Mouse (Mus musculus): ENCODE measurements around the gene Dnmbp. TPM values are rescaled to one million over a fixed set of nuclear protein-coding genes. Genes with fewer than 3 reads are reported as not detected.

Dnmbp gene
- 19.2 and 20.7 TPM in 2 replicates for polyA plus RNA-seq (2015; fragmentation: Nextera tagmentation; extraction: Ambion mirVana)

DNA sequence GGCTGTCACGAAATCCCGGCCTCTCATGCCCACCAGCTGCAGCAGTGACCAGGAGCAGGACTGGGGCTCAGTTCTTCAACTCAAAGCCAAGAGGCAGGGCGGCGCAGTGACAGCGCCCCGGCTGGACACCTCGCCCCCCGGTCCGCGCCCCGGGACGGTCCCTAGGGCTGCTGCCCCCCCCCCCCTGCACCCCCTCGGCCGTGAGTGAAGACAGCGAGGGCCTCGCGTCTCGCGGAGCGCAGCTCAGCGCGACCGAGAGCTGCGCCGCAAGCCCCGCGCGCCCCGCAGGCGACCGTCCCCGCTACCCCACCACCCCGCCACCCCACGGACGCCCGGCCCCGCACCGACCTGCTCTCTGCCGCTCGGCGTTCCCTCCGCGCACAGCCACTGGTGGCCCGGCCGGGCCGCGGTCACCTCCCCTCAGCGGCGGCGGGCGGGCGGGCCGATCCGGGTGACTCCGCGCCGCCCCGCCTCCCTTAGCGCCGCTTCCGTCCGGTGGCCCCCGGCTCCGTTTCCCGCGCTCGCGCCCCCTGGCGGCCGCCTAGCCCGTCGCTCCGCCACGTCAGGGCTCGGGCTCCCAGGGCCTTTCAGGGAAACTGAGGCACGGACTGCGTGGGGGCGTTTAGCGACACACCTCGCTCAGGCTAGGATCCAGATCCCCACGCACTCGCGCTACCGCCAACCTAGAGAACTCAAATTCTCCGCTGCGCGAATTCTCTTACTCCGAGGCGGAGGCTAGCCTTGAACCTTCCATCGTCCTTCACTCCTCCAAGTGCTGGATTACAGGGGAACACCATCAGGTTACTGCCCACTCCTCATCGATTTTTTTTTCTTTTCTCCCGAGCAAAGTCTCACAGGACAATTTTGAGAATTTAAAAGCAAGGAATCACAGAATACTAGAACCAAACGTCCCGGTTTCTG, at the start of gene Dnmbp:
Gene Dnmbp, minus strand, starts transcription at position 423 of the 921 bp plus-strand sequence.
- H3K27ac ChIP-seq, result peak within 1 kb of the TSS; percentile 68
- no peaks in the 10 kb centered on the region for H3K9me3 ChIP-seq (replicated peaks; ENCODE audit: low read length)
- TF ChIP-seq CTCF (IDR thresholded peaks at IDR 0.05; ENCODE audit: low read depth), result peak; percentile 80
- DNase-seq (ENCODE audit: low spot score), result peak; percentile 89
- 4% methylated on average over 67 of the region's 94 CpGs for WGBS
- no peaks in the 10 kb centered on the region for H3K36me3 ChIP-seq (ENCODE audit: insufficient read depth, low read length)
- peak; percentile 92 for ATAC-seq (replicated peaks; ENCODE audit: low FRiP score, low read depth)
- H3K4me2 ChIP-seq (ENCODE audit: low read length), result peak within 1 kb of the TSS; percentile 74
- H3K4me3 ChIP-seq (replicated peaks; ENCODE audit: low read depth, low read length), result peak within 1 kb of the TSS; percentile 77
- H3K27me3 ChIP-seq (ENCODE audit: insufficient read depth, low read length), result no peaks in the 10 kb centered on the region
- H3K4me1 ChIP-seq (replicated peaks; ENCODE audit: insufficient read depth, low read length), result 0 out of 2 replicates have a peak, but pooled peaks cover 3% of the 10 kb centered on the region
- H3K9ac ChIP-seq (ENCODE audit: low read depth, low read length), result peak within 1 kb of the TSS; percentile 78

DNA sequence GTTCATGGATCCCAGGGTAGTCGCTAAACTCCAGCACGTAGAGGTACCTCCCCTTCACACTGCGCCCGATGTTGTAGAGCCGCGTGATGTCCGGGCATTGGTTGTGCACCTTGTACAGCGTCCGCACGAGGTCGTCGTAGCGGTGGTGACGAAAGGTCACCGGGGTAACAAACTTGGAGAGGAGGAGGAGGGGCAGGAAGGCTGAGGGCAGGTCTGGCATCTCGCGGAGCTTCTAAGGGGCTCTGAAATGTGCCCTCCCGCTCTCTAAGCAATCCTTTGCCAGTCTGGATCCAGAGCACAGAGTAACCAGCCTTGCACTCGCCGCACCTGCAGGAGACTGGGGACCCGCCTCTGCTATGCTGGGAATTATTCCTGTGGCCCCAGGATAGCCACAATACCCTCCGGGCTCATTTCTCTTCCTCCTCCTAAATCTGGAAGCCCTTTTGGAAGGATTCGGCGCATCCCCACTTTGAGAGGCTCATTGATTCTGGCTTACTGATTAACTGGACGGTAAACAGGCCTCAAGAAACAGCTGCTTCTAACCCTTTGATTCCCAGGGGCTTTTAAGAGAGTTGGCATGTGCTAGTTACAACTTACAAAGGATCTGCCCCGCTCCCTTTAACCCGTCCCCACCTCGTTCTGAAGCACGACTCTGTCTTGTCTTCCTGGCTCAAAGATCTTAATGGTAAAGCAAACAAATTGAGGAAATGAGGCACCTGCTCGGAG, 46.2 kb upstream of the Dnmbp start, which contains the start of gene Cpn1:
Gene Cpn1, minus strand, starts transcription at position 488 of the 726 bp plus-strand sequence.
- DNase-seq (ENCODE audit: low spot score), result peak; percentile 36
- no peaks in the 10 kb centered on the region for H3K36me3 ChIP-seq (ENCODE audit: insufficient read depth, low read length)
- H3K4me2 ChIP-seq (ENCODE audit: low read length), result peak within 1 kb of the TSS; percentile 50
- peak within 1 kb of the TSS; percentile 16 for H3K4me3 ChIP-seq (replicated peaks; ENCODE audit: low read depth, low read length)
- TF ChIP-seq CTCF (IDR thresholded peaks at IDR 0.05; ENCODE audit: low read depth), result peak; percentile 32; the same call in 1 of the 2 replicates
- no peaks in the 10 kb centered on the region for H3K9me3 ChIP-seq (replicated peaks; ENCODE audit: low read length)
- peak; percentile 94 for ATAC-seq (replicated peaks; ENCODE audit: low FRiP score, low read depth)
- H3K27me3 ChIP-seq (ENCODE audit: insufficient read depth, low read length), result no peaks in the 10 kb centered on the region
- WGBS, result 20% methylated on average over 30 of the region's 30 CpGs
- peak within 1 kb of the TSS; percentile 78 for H3K27ac ChIP-seq
- peak within 1 kb of the TSS; percentile 49 for H3K9ac ChIP-seq (ENCODE audit: low read depth, low read length)
- H3K4me1 ChIP-seq (replicated peaks; ENCODE audit: insufficient read depth, low read length), result no peaks in the 10 kb centered on the region

DNA sequence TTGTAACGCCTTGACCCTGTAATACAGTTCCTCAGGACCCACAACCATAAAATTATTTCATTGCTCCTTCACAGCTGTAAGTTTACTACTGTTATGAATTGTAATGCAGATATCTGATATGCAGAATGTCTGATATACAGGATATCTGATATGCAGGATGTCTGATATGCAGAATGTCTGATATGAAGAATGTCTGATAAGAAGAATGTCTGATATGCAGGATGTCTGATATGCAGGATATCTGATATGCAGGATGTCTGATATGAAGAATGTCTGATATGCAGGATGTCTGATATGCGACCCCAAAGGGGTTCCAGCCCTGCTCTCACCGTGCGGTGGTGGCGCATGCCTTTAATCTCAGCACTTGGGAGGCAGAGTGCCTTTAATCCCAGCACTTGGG, 42.0 kb upstream of the Dnmbp start:
- Histone ChIP-seq H3K27ac (no peak overlapping the region), H3K4me1 (replicated peaks; ENCODE audit: insufficient read depth, low read length) (no peaks in the 10 kb centered on the region), H3K4me2 (ENCODE audit: low read length) (no peak overlapping the region), H3K36me3 (ENCODE audit: insufficient read depth, low read length) (no peaks in the 10 kb centered on the region), H3K4me3 (replicated peaks; ENCODE audit: low read depth, low read length) (no peak overlapping the region), H3K9me3 (replicated peaks; ENCODE audit: low read length) (no peaks in the 10 kb centered on the region), H3K27me3 (ENCODE audit: insufficient read depth, low read length) (no peaks in the 10 kb centered on the region), H3K9ac (ENCODE audit: low read depth, low read length) (no peak overlapping the region)
- no peak for DNase-seq (ENCODE audit: low spot score)
- WGBS, result 78% methylated on average over 5 of the region's 5 CpGs
- TF ChIP-seq CTCF (IDR thresholded peaks at IDR 0.05; ENCODE audit: low read depth), result no peak
- ATAC-seq (replicated peaks; ENCODE audit: low FRiP score, low read depth), result no peak

DNA sequence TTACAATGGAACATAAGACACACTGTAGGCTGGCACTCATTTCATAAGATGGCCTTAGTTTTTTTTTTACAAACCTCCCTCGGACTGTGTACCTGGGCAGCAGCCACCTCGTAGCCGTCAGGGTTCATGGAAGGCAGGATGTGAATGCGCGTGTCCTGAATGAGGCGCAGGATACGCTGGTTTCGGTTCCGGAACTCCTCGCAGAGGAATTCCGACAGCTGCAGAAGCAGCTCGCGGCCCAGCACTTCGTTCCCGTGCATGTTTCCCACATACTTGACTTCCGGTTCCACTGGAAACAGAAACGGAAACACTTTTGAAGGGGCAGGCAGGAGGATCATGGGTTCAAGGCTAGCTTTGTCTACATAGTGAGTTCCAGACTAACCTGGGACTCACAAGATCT, 40.7 kb upstream of the Dnmbp start:
- TF ChIP-seq CTCF (IDR thresholded peaks at IDR 0.05; ENCODE audit: low read depth), result no peak
- Histone ChIP-seq H3K36me3 (ENCODE audit: insufficient read depth, low read length) (no peaks in the 10 kb centered on the region), H3K27ac (no peak overlapping the region), H3K27me3 (ENCODE audit: insufficient read depth, low read length) (no peaks in the 10 kb centered on the region), H3K4me1 (replicated peaks; ENCODE audit: insufficient read depth, low read length) (no peaks in the 10 kb centered on the region), H3K9me3 (replicated peaks; ENCODE audit: low read length) (no peaks in the 10 kb centered on the region), H3K9ac (ENCODE audit: low read depth, low read length) (no peak overlapping the region), H3K4me3 (replicated peaks; ENCODE audit: low read depth, low read length) (no peak overlapping the region), H3K4me2 (ENCODE audit: low read length) (no peak overlapping the region)
- no peak for ATAC-seq (replicated peaks; ENCODE audit: low FRiP score, low read depth)
- no peak for DNase-seq (ENCODE audit: low spot score)
- WGBS, result 92% methylated on average over 17 of the region's 17 CpGs

DNA sequence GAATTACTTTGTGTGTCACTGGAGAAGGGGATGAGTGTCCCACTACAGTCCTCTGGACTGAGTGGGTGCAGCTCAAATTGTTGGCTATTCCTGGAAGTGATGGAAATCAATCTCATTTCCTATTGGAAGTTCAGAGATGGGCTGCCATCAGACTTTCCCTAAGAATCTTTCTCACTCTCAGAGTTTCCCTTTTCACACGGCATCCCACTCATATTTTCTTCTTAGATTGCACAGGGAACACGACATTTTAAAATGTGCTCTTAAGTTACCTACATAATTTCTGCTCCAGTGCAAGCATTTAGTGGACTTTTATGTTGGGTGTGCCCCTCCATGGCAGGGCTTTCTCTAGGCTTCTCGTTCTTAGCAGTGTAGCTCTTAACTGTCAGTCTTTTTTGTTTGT, 37.8 kb upstream of the Dnmbp start:
- no peak for DNase-seq (ENCODE audit: low spot score)
- no peak overlapping the region for H3K4me2 ChIP-seq (ENCODE audit: low read length)
- H3K4me3 ChIP-seq (replicated peaks; ENCODE audit: low read depth, low read length), result no peak overlapping the region
- no peaks in the 10 kb centered on the region for H3K9me3 ChIP-seq (replicated peaks; ENCODE audit: low read length)
- no peak for ATAC-seq (replicated peaks; ENCODE audit: low FRiP score, low read depth)
- no peaks in the 10 kb centered on the region for H3K4me1 ChIP-seq (replicated peaks; ENCODE audit: insufficient read depth, low read length)
- no peak overlapping the region for H3K9ac ChIP-seq (ENCODE audit: low read depth, low read length)
- H3K27me3 ChIP-seq (ENCODE audit: insufficient read depth, low read length), result no peaks in the 10 kb centered on the region
- no peaks in the 10 kb centered on the region for H3K36me3 ChIP-seq (ENCODE audit: insufficient read depth, low read length)
- no peak for TF ChIP-seq CTCF (IDR thresholded peaks at IDR 0.05; ENCODE audit: low read depth)
- no peak overlapping the region for H3K27ac ChIP-seq
- WGBS, result 47% methylated on average over 3 of the region's 3 CpGs

DNA sequence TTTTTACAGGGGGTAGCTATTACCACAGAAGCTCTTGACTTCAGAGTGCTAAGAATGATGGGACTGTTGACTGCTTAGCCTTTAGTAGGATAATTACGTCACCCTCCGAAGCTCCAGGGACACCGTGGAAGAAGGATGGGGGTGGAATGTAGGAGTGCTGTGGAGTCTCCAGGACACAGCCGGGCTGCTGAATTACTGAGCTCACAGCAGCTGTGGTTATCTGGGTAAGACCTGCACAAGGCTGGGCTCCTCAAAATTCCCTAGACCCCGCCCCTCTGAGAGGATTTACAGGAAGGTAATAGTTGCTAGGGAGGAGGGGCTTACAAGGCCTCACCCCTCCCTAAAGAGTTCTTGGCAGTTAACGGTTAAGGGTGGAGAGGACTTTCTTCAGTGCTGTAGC, 36.7 kb upstream of the Dnmbp start:
- TF ChIP-seq CTCF (IDR thresholded peaks at IDR 0.05; ENCODE audit: low read depth), result no peak
- H3K36me3 ChIP-seq (ENCODE audit: insufficient read depth, low read length), result no peaks in the 10 kb centered on the region
- no peak overlapping the region for H3K27ac ChIP-seq
- H3K4me3 ChIP-seq (replicated peaks; ENCODE audit: low read depth, low read length), result no peak overlapping the region
- 34% methylated on average over 6 of the region's 6 CpGs for WGBS
- no peaks in the 10 kb centered on the region for H3K9me3 ChIP-seq (replicated peaks; ENCODE audit: low read length)
- H3K9ac ChIP-seq (ENCODE audit: low read depth, low read length), result no peak overlapping the region
- no peak for DNase-seq (ENCODE audit: low spot score)
- H3K27me3 ChIP-seq (ENCODE audit: insufficient read depth, low read length), result no peaks in the 10 kb centered on the region
- ATAC-seq (replicated peaks; ENCODE audit: low FRiP score, low read depth), result no peak
- H3K4me2 ChIP-seq (ENCODE audit: low read length), result no peak overlapping the region
- no peaks in the 10 kb centered on the region for H3K4me1 ChIP-seq (replicated peaks; ENCODE audit: insufficient read depth, low read length)
